Mouse (Mus musculus) kidney, embryonic 16.5 days (tissue): ENCODE measurements around the gene Arntl2. TPM values are rescaled to one million over a fixed set of nuclear protein-coding genes. Genes with fewer than 3 reads are reported as not detected.

Experiments
- ATAC-seq: fragments of 200-750 bp; cut with Nextera tagmentation; 2 replicates; pipeline ENCODE4 v1.8.0; 2017; ENCODE audit warnings: moderate TSS enrichment; ENCODE audit not compliant: low FRiP score, low TSS enrichment
- H3K27ac ChIP-seq: fragments of 300-500 bp; sonication (generic); 2 replicates; pipeline ENCODE4 v1.5.1; 2014; ENCODE audit warnings: low read length
- H3K27me3 ChIP-seq: fragments of 300-500 bp; sonication (generic); 2 replicates; pipeline ENCODE4 v1.6.1; 2014; ENCODE audit warnings: low read length, control low read depth, mixed read lengths; ENCODE audit not compliant: insufficient read depth
- H3K36me3 ChIP-seq: fragments of 300-500 bp; sonication (generic); 2 replicates; pipeline ENCODE4 v1.6.1; 2014; ENCODE audit warnings: low read length, control low read depth, mixed read lengths; ENCODE audit not compliant: insufficient read depth
- H3K4me1 ChIP-seq: fragments of 300-500 bp; sonication (generic); 2 replicates; pipeline ENCODE4 v1.6.1; 2014; ENCODE audit warnings: low read length, control low read depth, mixed read lengths; ENCODE audit not compliant: insufficient read depth
- H3K4me2 ChIP-seq: fragments of 300-500 bp; sonication (generic); replicated peaks from 2 replicates; pipeline ENCODE4 v1.6.1; 2014; ENCODE audit warnings: low read depth, low read length
- H3K4me3 ChIP-seq: fragments of 300-500 bp; sonication (generic); 2 replicates; pipeline ENCODE4 v1.5.1; 2014; ENCODE audit warnings: mild to moderate bottlenecking, low read length
- H3K9ac ChIP-seq: fragments of 300-500 bp; sonication (generic); replicated peaks from 2 replicates; pipeline ENCODE4 v1.6.1; 2014; ENCODE audit warnings: low read length
- H3K9me3 ChIP-seq: fragments of 300-500 bp; sonication (generic); 2 replicates; pipeline ENCODE4 v1.6.1; 2016; ENCODE audit warnings: low read length, control low read depth
- WGBS: fragments of 180-500 bp; shearing (Covaris S2); extraction: QIAGEN DNeasy Blood & Tissue Kit; methylation state at CpG from one replicate; pipeline ENCODE4 v1.1.7; 2014; 5-methylcytosine and 5-hydroxymethylcytosine counted together
- polyA plus RNA-seq: library from polyadenylated mRNA; unstranded; fragments of >200 nt; fragmentation: Nextera tagmentation; extraction: Ambion mirVana; gene quantifications from 2 replicates; pipeline ENCODE4 v1.2.1, GENCODE M21; 2015

Arntl2 gene
- polyA plus RNA-seq, 1 experiment from 2014 or later = 3.0 TPM

DNA sequence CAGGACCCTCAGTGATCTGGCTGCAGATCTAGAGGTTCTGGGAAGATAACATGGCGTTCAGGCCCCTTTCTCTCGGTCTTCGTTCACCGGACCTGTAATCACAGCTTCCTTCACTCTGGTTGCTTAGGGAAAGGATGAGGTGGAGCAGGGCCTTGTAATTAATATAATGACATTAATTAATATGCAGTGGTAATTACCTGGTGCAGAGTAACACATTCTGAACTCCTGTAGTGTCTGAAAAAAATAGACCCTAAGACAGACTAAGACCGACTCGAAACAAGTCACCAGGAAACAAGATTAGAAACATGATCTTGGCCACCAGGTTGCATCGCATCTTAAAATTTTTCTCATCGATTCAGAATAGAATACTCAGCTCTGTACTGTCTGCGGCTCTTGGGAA, 84.0 kb downstream of the Arntl2 start:
- Histone ChIP-seq H3K36me3 (no peaks in the 10 kb centered on the region), H3K4me3 (no peak overlapping the region), H3K9me3 (peaks cover 6% of the 10 kb centered on the region; the same call in 1 of the 2 replicates), H3K27me3 (no peaks in the 10 kb centered on the region), H3K4me1 (peaks cover 5% of the 10 kb centered on the region), H3K27ac (no peak overlapping the region), H3K9ac (no peak overlapping the region), H3K4me2 (no peak overlapping the region)
- 82% methylated on average over 9 of the region's 9 CpGs for WGBS
- ATAC-seq = no peak

DNA sequence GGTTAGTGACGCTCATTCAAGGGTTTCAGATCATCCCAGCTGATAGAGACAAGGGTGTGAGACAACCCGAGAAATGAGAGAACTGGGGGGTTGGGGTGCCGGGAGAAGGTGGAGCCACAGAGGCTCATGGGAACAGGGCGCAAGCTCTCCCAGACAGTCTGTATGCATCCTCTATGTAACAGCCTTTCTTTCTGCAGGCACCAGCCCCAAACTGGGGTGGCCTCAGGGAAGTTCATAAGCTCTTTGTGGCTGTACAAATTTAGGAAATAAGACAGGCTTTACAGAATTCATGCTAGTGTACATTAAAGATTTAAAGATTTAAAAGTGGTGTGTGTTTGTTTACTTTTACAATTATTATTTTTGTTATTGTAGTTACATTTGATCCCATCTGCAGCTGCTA, 84.4 kb downstream of the Arntl2 start:
- 63% methylated on average over 4 of the region's 4 CpGs for WGBS
- no peak; the same call in 1 of the 2 replicates for ATAC-seq

GRCm38 (mm10) chr6:146881896-146882770, 86.3 kb downstream of the Arntl2 start:
- Histone ChIP-seq H3K36me3 (no peaks in the 10 kb centered on the region), H3K4me1 (peaks cover 13% of the 10 kb centered on the region), H3K9ac (no peak overlapping the region), H3K4me3 (no peak overlapping the region), H3K9me3 (peaks cover 2% of the 10 kb centered on the region; the same call in 1 of the 2 replicates), H3K27ac (no peak overlapping the region), H3K27me3 (no peaks in the 10 kb centered on the region), H3K4me2 (no peak overlapping the region)
- ATAC-seq = no peak
- WGBS = 51% methylated on average over 13 of the region's 13 CpGs

More for the DNA sequence above, 84.4 kb downstream of the Arntl2 start:
- Histone ChIP-seq H3K36me3 (no peaks in the 10 kb centered on the region), H3K9me3 (peaks cover 6% of the 10 kb centered on the region; the same call in 1 of the 2 replicates), H3K27me3 (no peaks in the 10 kb centered on the region), H3K4me2 (no peak overlapping the region), H3K27ac (no peak overlapping the region), H3K4me3 (no peak overlapping the region), H3K4me1 (peaks cover 9% of the 10 kb centered on the region), H3K9ac (no peak overlapping the region)

Other genes with a start within 250 kb of the Arntl2 start
- 92.6 and 92.7 TPM in 2 replicates for gene Fgfr1op2, start 218.9 kb upstream of the Arntl2 start, polyA plus RNA-seq
- 79.5 and 83.1 TPM in 2 replicates for gene Ints13, start 218.2 kb upstream of the Arntl2 start, polyA plus RNA-seq
- 142 and 151 TPM in 2 replicates for gene Med21, start 153.5 kb upstream of the Arntl2 start, polyA plus RNA-seq
- gene Tm7sf3, start 153.2 kb upstream of the Arntl2 start, polyA plus RNA-seq = 41.9 and 44.7 TPM in 2 replicates
- gene Stk38l, start 71.1 kb upstream of the Arntl2 start, polyA plus RNA-seq = 15.4 and 15.8 TPM in 2 replicates
- gene Smco2, start 54.0 kb downstream of the Arntl2 start, polyA plus RNA-seq = not detected in 2 replicates
- 66.1 and 71.1 TPM in 2 replicates for gene Ppfibp1, start 92.4 kb downstream of the Arntl2 start, polyA plus RNA-seq
- gene 1700034J05Rik, start 158.4 kb downstream of the Arntl2 start, polyA plus RNA-seq = 0.17 and 0.37 TPM in 2 replicates
- gene Rep15, start 236.5 kb downstream of the Arntl2 start, polyA plus RNA-seq = 0.85 and 1.1 TPM in 2 replicates
- gene Mrps35, start 246.7 kb downstream of the Arntl2 start, polyA plus RNA-seq = 120 and 131 TPM in 2 replicates